Comparison of ENCODE assay signal across 15 mouse cellular contexts in the genomic region with DNA sequence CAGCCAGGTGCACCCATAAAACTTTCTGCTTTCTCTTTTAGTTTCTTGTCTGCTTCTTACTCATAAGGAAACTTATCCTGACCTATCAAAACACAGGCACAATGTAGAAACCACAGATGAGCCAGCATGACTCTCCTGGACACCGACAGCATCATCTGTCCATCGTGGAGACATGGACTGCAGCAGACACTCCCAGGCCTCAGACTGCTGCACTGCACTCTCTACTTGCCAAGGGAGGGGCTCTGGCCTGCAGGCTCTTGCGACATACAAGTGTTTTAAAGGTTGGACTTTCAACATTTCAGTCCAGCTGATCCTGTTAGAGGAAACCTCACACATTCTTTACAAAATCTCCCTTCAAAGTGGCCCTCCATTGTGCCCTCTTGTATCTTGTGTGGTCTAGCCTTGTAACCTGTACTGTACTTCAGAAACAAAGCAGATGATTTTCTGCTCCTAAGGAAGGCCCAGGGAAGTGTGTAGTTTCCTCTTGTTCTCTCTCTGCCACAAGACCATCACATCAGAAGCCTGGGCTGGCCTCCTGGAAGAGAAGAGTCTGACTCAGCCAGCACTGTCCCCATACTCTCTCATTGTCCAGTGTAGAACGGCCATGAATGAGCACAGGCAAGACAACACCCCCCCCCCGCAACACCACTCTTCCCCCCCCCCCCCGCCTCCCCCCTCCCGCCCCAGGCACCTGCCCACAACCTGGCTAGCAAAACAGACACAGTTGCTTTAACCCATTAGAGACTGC. TPM values are rescaled to one million over a fixed set of nuclear protein-coding genes. Genes with fewer than 3 reads are reported as not detected.
DNase-seq lines count a peak whose midpoint lies in the region; ATAC-seq and TF ChIP-seq lines count a peak whose summit lies in the region.
"Had no signal": no experiment of that assay in that cellular context is flagged by ENCODE, and none has a peak within 500 bp of the region (broad histone marks: within the 10 kb centered on the region; RNA-seq: fewer than 3 reads in every experiment).

No protein-coding gene starts in this region.

- H3K27ac ChIP-seq in intestine, embryonic 16.5 days (ENCODE audit: low read length): no peak overlapping the region
- H3K27ac ChIP-seq in small intestine, adult 2 months (ENCODE audit: insufficient read depth, low read depth, low read length): peak overlapping the region; percentile 76
- H3K27ac ChIP-seq in hindbrain, embryonic 11.5 days (ENCODE audit: low read depth, low read length): no peak overlapping the region

- H3K27me3 ChIP-seq in intestine, embryonic 16.5 days (replicated peaks; ENCODE audit: control insufficient read depth, insufficient read depth, low read length): no peaks in the 10 kb centered on the region
- no peaks in the 10 kb centered on the region for H3K27me3 ChIP-seq in small intestine, adult 2 months (ENCODE audit: control insufficient read depth, insufficient read depth, low read length)
- no peaks in the 10 kb centered on the region for H3K27me3 ChIP-seq in hindbrain, embryonic 11.5 days (ENCODE audit: control insufficient read depth, insufficient read depth, low read length)
- H3K27me3 ChIP-seq: megakaryocyte, embryonic 14.5 days had no signal

- TF ChIP-seq CTCF in small intestine, adult 2 months (IDR thresholded peaks at IDR 0.05; ENCODE audit: extremely low read depth, insufficient read length, insufficient replicate concordance, low read depth, low read length): no peak

- H3K36me3 ChIP-seq in intestine, embryonic 16.5 days (ENCODE audit: control insufficient read depth, insufficient read depth, low read length): no peaks in the 10 kb centered on the region
- no peaks in the 10 kb centered on the region for H3K36me3 ChIP-seq in small intestine, adult 2 months (ENCODE audit: control insufficient read depth, insufficient read depth, low read length)
- no peaks in the 10 kb centered on the region for H3K36me3 ChIP-seq in hindbrain, embryonic 11.5 days (ENCODE audit: control insufficient read depth, insufficient read depth, low read length)

- intact Hi-C loops in left cerebral cortex, postnatal 25 days (cut with DNase I): no loop called here

- H3K4me3 ChIP-seq in intestine, embryonic 16.5 days (ENCODE audit: low read length): no peak overlapping the region
- no peak overlapping the region for H3K4me3 ChIP-seq in small intestine, adult 2 months (ENCODE audit: low read depth, low read length)
- no peak overlapping the region for H3K4me3 ChIP-seq in hindbrain, embryonic 11.5 days (ENCODE audit: low read depth, low read length)
- H3K4me3 ChIP-seq: megakaryocyte, embryonic 14.5 days had no signal

- H3K9ac ChIP-seq in intestine, embryonic 16.5 days (ENCODE audit: low read depth, low read length): no peak overlapping the region
- no peak overlapping the region for H3K9ac ChIP-seq in hindbrain, embryonic 11.5 days (ENCODE audit: low read depth, low read length)

- no peak for TF ChIP-seq POLR2A in small intestine, adult 2 months (IDR thresholded peaks at IDR 0.05; ENCODE audit: low read depth, low read length)

- H3K4me1 ChIP-seq in intestine, embryonic 16.5 days (ENCODE audit: control insufficient read depth, insufficient read depth, low read length): peaks cover 17% of the 10 kb centered on the region
- H3K4me1 ChIP-seq in small intestine, adult 2 months (ENCODE audit: control insufficient read depth, insufficient read depth, insufficient read length, low read length): peaks cover 28% of the 10 kb centered on the region
- no peaks in the 10 kb centered on the region for H3K4me1 ChIP-seq in hindbrain, embryonic 11.5 days (replicated peaks; ENCODE audit: control insufficient read depth, insufficient read depth, low read length)
- H3K4me1 ChIP-seq: megakaryocyte, embryonic 14.5 days had no signal

- WGBS in intestine, embryonic 16.5 days: 37% methylated on average over 5 of the region's 7 CpGs
- 13% methylated on average over 7 of the region's 7 CpGs for WGBS in small intestine, adult 2 months
- 79% methylated on average over 5 of the region's 7 CpGs for WGBS in hindbrain, embryonic 11.5 days

- H3K9me3 ChIP-seq in intestine, embryonic 16.5 days (ENCODE audit: control insufficient read depth, low read length): no peaks in the 10 kb centered on the region
- H3K9me3 ChIP-seq in hindbrain, embryonic 11.5 days (ENCODE audit: control insufficient read depth, low read length): no peaks in the 10 kb centered on the region

- DNase-seq in adrenal gland, postnatal 36 days: peak; percentile 27 to 40
- DNase-seq in adrenal gland, adult 18-20 months (ENCODE audit: low spot score in 2 of 2): no peak
- peak; percentile 49 for DNase-seq in urinary bladder, postnatal 14 days (ENCODE audit: low spot score)
- no peak for DNase-seq in urinary bladder, postnatal 4 days (ENCODE audit: low spot score in 2 of 2)
- no peak for DNase-seq in left cerebral cortex, postnatal 25 days (ENCODE audit: low spot score in 2 of 2)
- no peak for DNase-seq in hindbrain, embryonic 11.5 days (ENCODE audit: low spot score)
- DNase-seq: cerebellum, adult 2 months; kidney, postnatal 4 days had no signal

- H3K4me2 ChIP-seq in intestine, embryonic 16.5 days (ENCODE audit: low read depth, low read length): no peak overlapping the region
- H3K4me2 ChIP-seq in hindbrain, embryonic 11.5 days (replicated peaks; ENCODE audit: low read depth, low read length): no peak overlapping the region

- ATAC-seq in intestine, embryonic 16.5 days: peak; percentile 87
- no peak for ATAC-seq in hindbrain, embryonic 11.5 days (ENCODE audit: low FRiP score)

RNA-seq across cellular contexts. Expression of gene 1700019N19Rik, which starts 56.6 kb away (rescaled TPM):
- not detected for total RNA-seq in adrenal gland, postnatal 36 days (2021)
- total RNA-seq in adrenal gland, adult 18-20 months (2021): not detected
- not detected in 2 replicates for polyA plus RNA-seq in intestine, embryonic 16.5 days (2015; fragmentation: Nextera tagmentation; extraction: Ambion mirVana)
- not detected in 2 replicates for polyA plus RNA-seq in small intestine, adult 2 months (2012; rRNA removed)
- total RNA-seq in left cerebral cortex, postnatal 25 days (2021): under 1 TPM; 0.34 to 0.39 TPM
- not detected in 2 replicates for polyA plus RNA-seq in hindbrain, embryonic 11.5 days (2014; fragmentation: Nextera tagmentation; extraction: Ambion mirVana)
- total RNA-seq: heart, postnatal 36 days had no signal
- polyA plus RNA-seq: cerebellum, adult 2 months; embryonic facial prominence, embryonic 14.5 days; neural tube, embryonic 14.5 days; stomach, embryonic 14.5 days had no signal

Comparison
In these comparisons a context has a peak if more than half of its experiments do, and no peak if none do; other contexts are left out.
1. DNase-seq: peak in adrenal gland, postnatal 36 days (2 of 2) and urinary bladder, postnatal 14 days (single experiment); none in adrenal gland, adult 18-20 months (0 of 2), urinary bladder, postnatal 4 days (0 of 2), left cerebral cortex, postnatal 25 days (0 of 2) and hindbrain, embryonic 11.5 days (single experiment).